Mouse (Mus musculus) layer of hippocampus, adult 9-11 months (tissue): Measurements from ENCODE around the gene Cfdp1.
"Not testable (repeated sequence)": the region's sequence is repeated elsewhere in the genome, so short reads cannot be mapped to it uniquely, and the experiment has no call there.

Source experiments
- DNase-seq: peaks from one replicate; pipeline ENCODE4 v3.0.0; 2022

Cfdp1 gene

GRCm38 (mm10) chr8:111853219-111853618, 872 bp downstream of the Cfdp1 start:
- DNase-seq, result not testable (repeated sequence)

GRCm38 (mm10) chr8:111846746-111847145, 7.3 kb downstream of the Cfdp1 start:
- DNase-seq, result no peak

- DNase-seq, result no peak
These were observed 18.6 kb downstream of the Cfdp1 start for GRCm38 (mm10) chr8:111835540-111835939.

GRCm38 (mm10) chr8:111834011-111834410, 20.1 kb downstream of the Cfdp1 start:
- DNase-seq, result no peak

- no peak for DNase-seq
These were observed 21.1 kb downstream of the Cfdp1 start for GRCm38 (mm10) chr8:111832983-111833382.

GRCm38 (mm10) chr8:111831996-111832395, 22.1 kb downstream of the Cfdp1 start:
- DNase-seq, result no peak

- DNase-seq, result no peak
These were observed 25.5 kb downstream of the Cfdp1 start for GRCm38 (mm10) chr8:111828595-111828994.

GRCm38 (mm10) chr8:111825219-111825618, 28.9 kb downstream of the Cfdp1 start:
- no peak for DNase-seq

- no peak for DNase-seq
These were observed 29.8 kb downstream of the Cfdp1 start for GRCm38 (mm10) chr8:111824334-111824733.

GRCm38 (mm10) chr8:111821199-111821598, 32.9 kb downstream of the Cfdp1 start:
- DNase-seq, result peak; percentile 28

GRCm38 (mm10) chr8:111820691-111821090, 33.4 kb downstream of the Cfdp1 start:
- no peak for DNase-seq

GRCm38 (mm10) chr8:111820018-111820417, 34.1 kb downstream of the Cfdp1 start:
- no peak for DNase-seq

- no peak for DNase-seq
These were observed 35.5 kb downstream of the Cfdp1 start for GRCm38 (mm10) chr8:111818556-111818955.

GRCm38 (mm10) chr8:111815078-111815477, 39.0 kb downstream of the Cfdp1 start:
- no peak for DNase-seq

- no peak for DNase-seq
These were observed 40.3 kb downstream of the Cfdp1 start for GRCm38 (mm10) chr8:111813818-111814217.

- no peak for DNase-seq
These were observed 41.3 kb downstream of the Cfdp1 start for GRCm38 (mm10) chr8:111812835-111813234.

- no peak for DNase-seq
These were observed 43.3 kb downstream of the Cfdp1 start for GRCm38 (mm10) chr8:111810656-111811336.

GRCm38 (mm10) chr8:111808891-111809622, 45.0 kb downstream of the Cfdp1 start:
- DNase-seq, result peak; percentile 73

- no peak for DNase-seq
These were observed 46.1 kb downstream of the Cfdp1 start for GRCm38 (mm10) chr8:111808006-111808405.

GRCm38 (mm10) chr8:111803362-111803761, 50.7 kb downstream of the Cfdp1 start:
- no peak for DNase-seq

- DNase-seq, result no peak
These were observed 51.8 kb downstream of the Cfdp1 start for GRCm38 (mm10) chr8:111802256-111802655.

- DNase-seq, result no peak
These were observed 52.6 kb downstream of the Cfdp1 start for GRCm38 (mm10) chr8:111801456-111801855.

GRCm38 (mm10) chr8:111796528-111796927, 57.6 kb downstream of the Cfdp1 start:
- DNase-seq, result no peak

GRCm38 (mm10) chr8:111793324-111793917, 60.7 kb downstream of the Cfdp1 start:
- no peak for DNase-seq
